Mouse (Mus musculus): ENCODE data around the gene Tbc1d22b. TPM values are rescaled to one million over a fixed set of nuclear protein-coding genes. Genes with fewer than 3 reads are reported as not detected.
"Not testable (repeated sequence)": the region's sequence is repeated elsewhere in the genome, so short reads cannot be mapped to it uniquely, and the experiment has no call there.

The Tbc1d22b gene
- polyA plus RNA-seq, 1 experiment from 2014 or later, result 19.1 TPM

DNA sequence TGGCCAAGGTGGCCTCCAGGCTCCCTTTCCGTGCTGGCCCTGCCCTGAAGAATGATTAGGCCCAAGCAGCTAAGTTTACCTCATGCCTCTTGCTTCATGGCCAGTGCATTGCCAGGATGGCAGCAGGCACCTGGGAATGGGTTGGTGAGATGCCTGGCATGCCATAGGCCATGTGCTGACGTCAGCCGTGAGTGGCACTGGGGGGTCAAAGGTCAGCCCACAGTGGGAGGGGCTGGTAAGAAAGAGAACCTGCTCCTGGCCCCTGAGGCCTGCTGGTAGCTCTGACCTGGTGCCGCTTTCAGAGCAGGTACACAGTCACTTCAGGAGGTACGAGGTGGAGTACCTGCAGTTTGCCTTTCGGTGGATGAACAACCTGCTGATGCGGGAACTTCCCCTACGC lies 50.0 kb downstream of the Tbc1d22b start:
- Histone ChIP-seq H3K27me3 (no peaks in the 10 kb centered on the region), H3K27ac (no peak overlapping the region), H3K9ac (no peak overlapping the region), H3K4me1 (no peaks in the 10 kb centered on the region), H3K36me3 (peaks cover 65% of the 10 kb centered on the region), H3K4me3 (no peak overlapping the region), H3K4me2 (replicated peaks) (no peak overlapping the region), H3K9me3 (no peaks in the 10 kb centered on the region; the same call in 1 of the 2 replicates)
- 78% methylated on average over 8 of the region's 8 CpGs for WGBS
- no peak for ATAC-seq (ENCODE audit: insufficient number of reproducible peaks, insufficient read depth, low FRiP score, low TSS enrichment)

DNA sequence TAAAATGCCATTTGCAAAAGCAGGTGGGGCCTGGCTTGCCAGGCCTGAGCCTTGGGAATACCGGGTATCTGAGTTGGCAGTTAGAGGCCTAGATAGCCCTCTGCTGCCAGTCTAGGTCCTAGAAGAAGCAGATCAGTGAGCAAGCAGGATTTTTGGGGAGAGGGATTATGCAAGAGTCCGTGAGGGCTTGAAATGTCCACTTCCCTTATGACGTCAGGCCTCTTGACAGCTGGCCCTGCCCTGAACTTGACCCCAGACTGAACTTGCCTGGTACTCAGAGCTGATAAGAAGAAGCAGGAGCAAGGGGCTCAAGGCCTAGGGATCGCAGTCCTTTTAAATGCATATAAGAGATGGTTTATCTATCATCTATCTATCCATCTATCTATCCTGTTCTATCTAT lies 51.8 kb downstream of the Tbc1d22b start:
- Histone ChIP-seq H3K27me3 (no peaks in the 10 kb centered on the region), H3K9ac (no peak overlapping the region), H3K4me3 (no peak overlapping the region), H3K27ac (no peak overlapping the region), H3K9me3 (no peaks in the 10 kb centered on the region; the same call in 1 of the 2 replicates), H3K36me3 (peaks cover 58% of the 10 kb centered on the region), H3K4me2 (replicated peaks) (no peak overlapping the region), H3K4me1 (no peaks in the 10 kb centered on the region)
- WGBS, result 72% methylated on average over 4 of the region's 4 CpGs
- no peak for ATAC-seq (ENCODE audit: insufficient number of reproducible peaks, insufficient read depth, low FRiP score, low TSS enrichment)

DNA sequence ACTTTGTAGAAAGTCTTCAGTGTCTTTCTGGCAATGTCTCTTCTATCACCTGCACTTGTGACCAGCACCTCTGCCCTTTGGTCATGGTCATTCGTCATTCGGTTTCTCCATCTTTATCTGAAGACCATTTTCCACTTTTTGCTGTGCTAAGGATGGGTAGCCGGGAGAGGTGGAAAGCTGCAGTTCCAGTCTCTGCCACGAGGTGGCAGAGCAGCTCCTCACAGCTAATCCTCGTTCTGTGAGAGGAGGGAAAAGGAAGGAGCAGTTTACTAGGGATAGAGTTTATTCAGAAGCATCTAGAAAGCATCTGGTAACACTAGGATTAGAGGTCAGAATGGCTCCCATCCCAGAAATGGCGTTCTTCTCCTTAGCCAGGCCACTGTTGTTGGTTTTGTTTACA lies 53.7 kb downstream of the Tbc1d22b start:
- WGBS, result 27% methylated on average over 6 of the region's 6 CpGs
- no peak for ATAC-seq (ENCODE audit: insufficient number of reproducible peaks, insufficient read depth, low FRiP score, low TSS enrichment)

DNA sequence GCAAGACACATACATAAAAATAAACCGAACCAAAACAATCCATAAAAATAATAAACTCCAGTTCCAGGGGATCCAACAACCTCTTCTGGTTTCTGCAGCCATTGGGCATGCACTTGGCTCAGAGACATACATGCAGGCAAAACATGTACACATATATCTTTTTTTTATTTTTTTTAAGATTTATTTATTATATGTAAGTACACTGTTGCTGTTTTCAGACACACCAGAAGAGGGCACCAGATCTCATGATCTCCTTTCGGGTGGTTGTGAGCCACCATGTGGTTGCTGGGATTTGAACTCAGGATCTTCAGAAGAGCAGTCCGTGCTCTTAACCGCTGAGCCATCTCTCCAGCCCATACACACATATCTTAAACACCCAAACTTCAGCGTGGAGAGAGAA lies 63.9 kb downstream of the Tbc1d22b start:
- ATAC-seq (ENCODE audit: insufficient number of reproducible peaks, insufficient read depth, low FRiP score, low TSS enrichment); H3K27me3 ChIP-seq; H3K4me3 ChIP-seq; H3K9ac ChIP-seq; H3K4me2 ChIP-seq (replicated peaks); H3K36me3 ChIP-seq; H3K27ac ChIP-seq; H3K9me3 ChIP-seq: not testable (repeated sequence)
- peaks cover 33% of the 10 kb centered on the region for H3K4me1 ChIP-seq
- 85% methylated on average over 5 of the region's 5 CpGs for WGBS

More for the DNA sequence above, 53.7 kb downstream of the Tbc1d22b start:
- no peaks in the 10 kb centered on the region; the same call in 1 of the 2 replicates for H3K9me3 ChIP-seq
- no peak overlapping the region for H3K4me2 ChIP-seq (replicated peaks)
- H3K27ac ChIP-seq, result no peak overlapping the region
- peaks cover 51% of the 10 kb centered on the region for H3K36me3 ChIP-seq
- no peak overlapping the region for H3K9ac ChIP-seq
- H3K4me3 ChIP-seq, result no peak overlapping the region
- H3K27me3 ChIP-seq, result no peaks in the 10 kb centered on the region
- H3K4me1 ChIP-seq, result no peaks in the 10 kb centered on the region

DNA sequence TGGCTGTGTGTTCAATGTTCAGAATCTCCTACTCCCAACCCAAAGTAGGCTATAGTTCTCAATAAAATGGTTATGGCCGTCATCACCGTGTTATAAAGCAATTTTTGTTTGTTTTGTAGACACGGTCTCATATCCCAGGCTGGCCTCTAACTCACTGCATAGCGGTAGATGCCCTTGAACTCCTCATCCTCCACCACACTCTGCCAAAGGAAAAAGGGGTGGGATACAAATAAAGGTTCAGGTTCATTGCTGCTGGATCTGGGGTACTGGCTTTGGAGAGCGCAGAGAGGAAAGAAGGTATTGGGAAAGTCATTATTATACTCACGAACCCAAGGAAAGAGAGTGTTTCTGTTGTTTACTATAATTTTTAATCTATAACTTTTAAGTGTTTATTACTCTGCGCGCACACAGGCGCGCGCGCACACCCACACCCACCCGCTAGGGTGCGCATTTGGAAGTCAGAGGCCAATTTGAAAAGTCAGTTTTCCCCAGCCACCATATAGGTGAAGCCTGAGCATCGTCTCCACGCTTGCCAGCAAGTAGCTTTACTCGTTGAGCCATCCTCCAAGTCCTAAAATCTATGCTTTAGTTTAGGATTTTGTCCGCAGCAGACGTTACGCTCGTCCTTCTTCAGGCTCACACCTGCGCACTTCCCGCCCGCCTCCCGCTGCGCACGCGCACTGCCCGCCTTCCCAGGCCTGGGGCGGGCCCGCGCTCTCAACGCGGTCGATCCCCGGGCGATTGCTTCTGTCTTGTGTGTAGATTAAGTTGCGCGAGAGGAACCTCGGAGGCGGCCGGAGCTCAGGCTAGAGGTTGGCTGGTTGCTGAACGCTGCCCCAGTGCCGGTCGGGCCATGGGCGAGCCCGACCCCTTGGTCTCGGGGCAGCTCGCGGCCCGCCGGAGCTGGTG lies 64.8 kb downstream of the Tbc1d22b start, which contains the start of the genes Rnf8 and Gm28043:
Rnf8 (plus strand) TSS at position 676 of the 909 bp plus-strand sequence.
Gm28043 (plus strand) TSS at position 762 of the 909 bp plus-strand sequence.
- peak; percentile 85 for ATAC-seq (ENCODE audit: insufficient number of reproducible peaks, insufficient read depth, low FRiP score, low TSS enrichment)
- WGBS, result 2% methylated on average over 52 of the region's 52 CpGs
- H3K4me3 ChIP-seq, result peak within 1 kb of the TSS; percentile 92
- H3K27ac ChIP-seq, result peak within 1 kb of the TSS; percentile 96
- peak within 1 kb of the TSS; percentile 97 for H3K9ac ChIP-seq
- H3K4me2 ChIP-seq (replicated peaks), result peak within 1 kb of the TSS; percentile 75
- H3K4me1 ChIP-seq, result peaks cover 33% of the 10 kb centered on the region
- peaks cover 9% of the 10 kb centered on the region for H3K36me3 ChIP-seq
- H3K9me3 ChIP-seq, result no peaks in the 10 kb centered on the region
- H3K27me3 ChIP-seq, result no peaks in the 10 kb centered on the region

DNA sequence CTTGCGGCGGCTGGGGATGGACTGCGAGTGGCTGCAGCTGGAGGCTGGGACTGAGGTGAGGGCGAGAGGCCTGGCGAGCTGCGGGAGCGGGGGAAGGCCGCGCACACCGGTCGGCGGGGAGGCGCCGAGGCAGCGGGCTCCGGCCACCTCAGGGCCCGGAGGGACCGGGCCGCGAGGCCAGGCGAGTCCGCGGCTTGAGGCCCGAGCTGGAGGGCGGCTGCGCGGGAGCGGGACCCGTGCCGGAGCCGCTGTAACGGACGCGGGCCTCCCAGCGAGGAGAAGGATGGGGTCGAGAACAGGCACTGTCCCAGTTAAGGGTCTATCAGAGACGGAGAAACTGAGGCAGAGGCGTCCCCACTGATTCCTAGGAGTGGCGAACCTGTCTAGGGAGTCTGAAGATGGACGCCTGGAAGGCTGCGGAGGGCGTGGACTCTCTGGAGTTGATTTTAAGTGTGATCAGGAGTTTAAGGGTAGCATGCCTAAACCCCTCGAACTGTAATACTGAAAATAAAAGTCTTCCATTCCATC lies 65.5 kb downstream of the Tbc1d22b start:
- H3K9ac ChIP-seq, result peak overlapping the region; percentile 97
- H3K4me1 ChIP-seq, result peaks cover 33% of the 10 kb centered on the region
- no peak; the same call in 1 of the 2 replicates for ATAC-seq (ENCODE audit: insufficient number of reproducible peaks, insufficient read depth, low FRiP score, low TSS enrichment)
- H3K27me3 ChIP-seq, result no peaks in the 10 kb centered on the region
- peak overlapping the region; percentile 92 for H3K4me3 ChIP-seq
- peak overlapping the region; percentile 75 for H3K4me2 ChIP-seq (replicated peaks)
- H3K9me3 ChIP-seq, result no peaks in the 10 kb centered on the region
- peaks cover 16% of the 10 kb centered on the region for H3K36me3 ChIP-seq
- peak overlapping the region; percentile 96 for H3K27ac ChIP-seq
- 0% methylated on average over 41 of the region's 43 CpGs for WGBS

DNA sequence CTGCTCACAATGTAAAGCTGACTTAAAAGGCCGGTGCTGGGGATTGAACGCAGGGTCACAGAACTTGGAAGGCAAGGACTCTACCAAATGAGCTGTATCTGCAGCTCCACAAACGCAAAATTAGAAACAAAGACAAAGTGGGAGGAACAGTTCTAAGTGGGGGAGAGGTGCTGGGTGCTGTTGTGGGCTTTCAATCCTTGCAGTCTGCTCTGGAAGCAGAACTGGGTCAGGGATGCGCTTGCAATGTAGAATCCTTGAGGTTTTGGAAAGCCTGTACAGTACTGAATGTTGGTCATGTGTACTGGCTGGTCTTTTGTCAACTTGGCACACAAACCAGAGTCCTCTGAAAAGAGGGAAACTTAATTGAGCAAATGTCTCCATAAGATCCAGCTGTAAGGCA lies 66.0 kb downstream of the Tbc1d22b start:
- WGBS, result 7% methylated on average over 4 of the region's 4 CpGs
- Histone ChIP-seq H3K4me2 (replicated peaks) (peak overlapping the region; percentile 75), H3K27ac (peak overlapping the region; percentile 96), H3K9me3 (no peaks in the 10 kb centered on the region), H3K4me3 (peak overlapping the region; percentile 92), H3K36me3 (peaks cover 19% of the 10 kb centered on the region), H3K27me3 (no peaks in the 10 kb centered on the region), H3K9ac (peak overlapping the region; percentile 97), H3K4me1 (peaks cover 33% of the 10 kb centered on the region)
- ATAC-seq (ENCODE audit: insufficient number of reproducible peaks, insufficient read depth, low FRiP score, low TSS enrichment), result no peak

DNA sequence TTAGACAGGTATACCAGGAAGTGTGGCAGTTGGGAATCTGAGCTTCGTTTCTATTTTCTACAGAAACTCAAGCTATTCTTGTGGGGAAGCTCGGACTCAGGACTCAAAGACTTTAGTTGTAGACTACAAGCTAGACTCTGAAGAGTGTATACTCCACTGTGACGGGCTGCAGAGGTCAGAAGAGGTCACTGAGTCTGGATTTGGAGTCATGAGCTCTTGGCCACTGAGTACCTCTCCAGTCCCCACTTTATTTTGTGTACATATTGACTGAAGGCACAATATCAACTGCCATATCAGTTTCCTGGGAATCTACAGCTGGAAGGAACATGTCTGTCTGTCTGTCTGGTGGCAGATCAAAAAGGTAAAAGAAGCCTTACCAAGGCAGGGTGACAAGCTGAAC lies 69.6 kb downstream of the Tbc1d22b start:
- WGBS, result 79% methylated on average over 3 of the region's 3 CpGs
- H3K27me3 ChIP-seq, result no peaks in the 10 kb centered on the region
- H3K36me3 ChIP-seq, result peaks cover 55% of the 10 kb centered on the region
- H3K9ac ChIP-seq, result no peak overlapping the region
- H3K9me3 ChIP-seq, result no peaks in the 10 kb centered on the region
- no peak overlapping the region for H3K4me3 ChIP-seq
- H3K4me2 ChIP-seq (replicated peaks), result no peak overlapping the region
- peaks cover 27% of the 10 kb centered on the region for H3K4me1 ChIP-seq
- no peak overlapping the region for H3K27ac ChIP-seq
- ATAC-seq (ENCODE audit: insufficient number of reproducible peaks, insufficient read depth, low FRiP score, low TSS enrichment), result no peak

DNA sequence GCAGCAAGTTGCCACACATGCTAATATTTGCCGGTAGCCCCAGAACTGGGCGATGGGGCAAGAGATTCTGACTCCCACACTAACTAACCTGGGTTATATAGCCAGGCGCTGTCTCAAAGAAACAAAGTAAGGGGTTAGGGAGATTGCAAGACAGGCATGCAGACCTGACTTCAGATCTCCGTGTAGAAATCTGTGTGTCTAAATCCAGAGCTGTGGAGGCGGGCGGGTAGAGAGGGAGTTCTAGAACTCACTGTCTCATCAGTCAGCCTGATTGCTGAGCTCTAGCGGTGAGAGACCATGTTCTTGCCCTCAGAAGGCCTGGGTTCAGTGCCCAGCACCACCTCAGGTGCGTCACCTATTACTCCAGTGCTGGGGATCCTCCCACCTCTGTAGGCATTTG lies 73.9 kb downstream of the Tbc1d22b start:
- whole genome bisulfite sequencing, result 96% methylated on average over 8 of the region's 8 CpGs
- H3K36me3 ChIP-seq, result peaks cover 96% of the 10 kb centered on the region
- no peaks in the 10 kb centered on the region for H3K4me1 ChIP-seq
- H3K27me3 ChIP-seq, result no peaks in the 10 kb centered on the region
- no peak for ATAC-seq (ENCODE audit: insufficient number of reproducible peaks, insufficient read depth, low FRiP score, low TSS enrichment)
- H3K4me2 ChIP-seq (replicated peaks), result no peak overlapping the region
- H3K9ac ChIP-seq, result no peak overlapping the region
- H3K9me3 ChIP-seq, result no peaks in the 10 kb centered on the region
- no peak overlapping the region for H3K4me3 ChIP-seq
- H3K27ac ChIP-seq, result no peak overlapping the region

DNA sequence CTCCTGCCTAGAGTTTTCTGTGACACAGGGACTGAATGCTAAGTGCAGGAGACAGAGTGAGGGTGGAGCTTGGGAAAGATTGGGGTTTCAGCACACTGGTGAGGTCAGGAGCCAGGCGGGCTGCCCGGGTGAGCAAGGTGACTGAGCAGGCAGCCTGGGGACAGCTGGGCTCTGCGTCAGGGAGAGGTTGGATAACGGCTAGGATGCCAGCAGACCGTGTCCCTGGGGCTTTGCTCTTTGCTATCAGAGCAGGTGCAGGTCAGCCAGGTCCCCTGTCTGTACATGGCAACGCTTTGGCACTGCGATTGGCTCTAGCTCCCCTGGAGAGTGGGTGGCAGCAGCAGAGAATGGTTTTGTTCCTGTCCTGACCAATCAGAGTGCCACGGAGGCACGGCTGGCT lies 77.7 kb downstream of the Tbc1d22b start:
- 90% methylated on average over 9 of the region's 9 CpGs for WGBS
- H3K4me2 ChIP-seq (replicated peaks), result no peak overlapping the region
- no peak overlapping the region for H3K9ac ChIP-seq
- H3K27ac ChIP-seq, result no peak overlapping the region
- H3K9me3 ChIP-seq, result no peaks in the 10 kb centered on the region
- H3K27me3 ChIP-seq, result no peaks in the 10 kb centered on the region
- no peaks in the 10 kb centered on the region for H3K4me1 ChIP-seq
- H3K36me3 ChIP-seq, result peaks cover 94% of the 10 kb centered on the region
- no peak overlapping the region for H3K4me3 ChIP-seq
- ATAC-seq (ENCODE audit: insufficient number of reproducible peaks, insufficient read depth, low FRiP score, low TSS enrichment), result no peak

DNA sequence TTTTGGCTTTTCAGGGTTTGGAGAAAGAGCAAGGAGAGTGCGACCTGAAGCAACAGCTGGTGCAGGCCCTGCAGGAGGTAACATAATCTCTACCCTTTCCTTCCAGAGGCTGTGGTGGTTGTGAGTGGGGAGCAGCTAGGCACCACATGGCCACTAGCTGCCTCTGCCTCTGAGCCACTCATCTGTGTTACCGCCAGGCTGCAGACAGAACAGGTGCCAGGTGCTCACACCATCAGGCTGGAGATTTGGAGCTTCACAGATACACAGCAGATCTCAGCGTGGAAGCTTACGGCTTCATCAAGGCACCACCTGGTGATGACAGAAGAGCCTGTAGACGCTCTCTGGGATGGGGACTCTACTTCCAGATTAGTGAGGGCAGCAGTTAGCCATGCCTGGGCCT lies 79.4 kb downstream of the Tbc1d22b start:
- Histone ChIP-seq H3K27ac (no peak overlapping the region), H3K9ac (no peak overlapping the region), H3K9me3 (no peaks in the 10 kb centered on the region), H3K27me3 (no peaks in the 10 kb centered on the region), H3K36me3 (peaks cover 92% of the 10 kb centered on the region), H3K4me2 (replicated peaks) (no peak overlapping the region), H3K4me3 (no peak overlapping the region), H3K4me1 (no peaks in the 10 kb centered on the region)
- WGBS, result 89% methylated on average over 5 of the region's 5 CpGs
- no peak for ATAC-seq (ENCODE audit: insufficient number of reproducible peaks, insufficient read depth, low FRiP score, low TSS enrichment)

DNA sequence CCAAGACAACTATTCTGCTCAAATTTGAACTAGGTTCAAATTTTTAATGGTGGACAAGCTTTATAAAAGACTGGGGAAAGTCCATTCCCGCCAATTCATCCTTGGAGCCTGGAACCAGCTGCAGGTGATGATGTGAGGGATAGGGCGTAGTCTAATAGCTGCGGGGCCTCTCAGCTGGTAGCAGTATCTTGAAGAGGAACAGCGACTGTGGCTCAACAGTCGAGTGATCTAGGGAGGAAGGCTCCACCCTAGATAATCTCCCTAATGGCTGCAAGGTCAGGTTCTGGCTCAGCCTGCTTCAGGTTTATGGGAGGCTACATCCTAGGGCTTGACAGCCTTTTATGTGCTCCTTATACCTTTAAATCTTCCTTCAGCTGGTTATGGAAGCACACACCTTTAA lies 80.0 kb downstream of the Tbc1d22b start:
- ATAC-seq (ENCODE audit: insufficient number of reproducible peaks, insufficient read depth, low FRiP score, low TSS enrichment), result no peak
- Histone ChIP-seq H3K9me3 (no peaks in the 10 kb centered on the region), H3K9ac (no peak overlapping the region), H3K27me3 (no peaks in the 10 kb centered on the region), H3K36me3 (peaks cover 92% of the 10 kb centered on the region), H3K4me2 (replicated peaks) (no peak overlapping the region), H3K4me3 (no peak overlapping the region), H3K27ac (no peak overlapping the region), H3K4me1 (no peaks in the 10 kb centered on the region)
- 81% methylated on average over 5 of the region's 5 CpGs for WGBS

All from embryonic facial prominence, embryonic 12.5 days (tissue).